Mouse (Mus musculus): Measurements from ENCODE around the gene Gm8113.
"Not testable (repeated sequence)": the region's sequence is repeated elsewhere in the genome, so short reads cannot be mapped to it uniquely, and the experiment has no call there.

DNA sequence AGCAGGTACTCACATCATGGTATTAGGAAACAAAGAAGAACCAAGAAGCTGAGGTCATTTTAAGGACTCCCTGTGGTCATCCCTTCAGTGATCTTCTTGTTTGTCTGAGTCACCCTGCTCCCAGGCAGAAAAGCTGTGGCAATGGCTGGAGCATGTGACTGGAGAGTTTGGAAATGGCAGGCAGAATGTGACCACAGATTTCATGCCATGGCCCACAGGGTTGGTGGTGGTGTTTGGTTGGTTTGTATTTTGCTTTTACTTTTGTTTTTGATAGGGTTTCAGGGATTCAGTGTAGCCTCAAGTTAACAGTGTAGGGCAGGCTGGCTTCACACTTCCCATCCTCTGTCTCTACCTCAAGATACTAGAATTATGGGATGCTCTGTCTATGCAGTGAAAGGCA lies 7.0 kb upstream of the Gm8113 start:
- not testable (repeated sequence) for TF ChIP-seq CTCF (IDR thresholded peaks at IDR 0.05; ENCODE audit: borderline replicate concordance, insufficient read depth, low read length); POLR2A (IDR thresholded peaks at IDR 0.05; ENCODE audit: low read depth, low read length)
